Mouse (Mus musculus): Measurements from ENCODE around the gene Nrsn2. TPM values are rescaled to one million over a fixed set of nuclear protein-coding genes. Genes with fewer than 3 reads are reported as not detected.

Nrsn2 gene
- polyA plus RNA-seq, 1 experiment, result not detected

DNA sequence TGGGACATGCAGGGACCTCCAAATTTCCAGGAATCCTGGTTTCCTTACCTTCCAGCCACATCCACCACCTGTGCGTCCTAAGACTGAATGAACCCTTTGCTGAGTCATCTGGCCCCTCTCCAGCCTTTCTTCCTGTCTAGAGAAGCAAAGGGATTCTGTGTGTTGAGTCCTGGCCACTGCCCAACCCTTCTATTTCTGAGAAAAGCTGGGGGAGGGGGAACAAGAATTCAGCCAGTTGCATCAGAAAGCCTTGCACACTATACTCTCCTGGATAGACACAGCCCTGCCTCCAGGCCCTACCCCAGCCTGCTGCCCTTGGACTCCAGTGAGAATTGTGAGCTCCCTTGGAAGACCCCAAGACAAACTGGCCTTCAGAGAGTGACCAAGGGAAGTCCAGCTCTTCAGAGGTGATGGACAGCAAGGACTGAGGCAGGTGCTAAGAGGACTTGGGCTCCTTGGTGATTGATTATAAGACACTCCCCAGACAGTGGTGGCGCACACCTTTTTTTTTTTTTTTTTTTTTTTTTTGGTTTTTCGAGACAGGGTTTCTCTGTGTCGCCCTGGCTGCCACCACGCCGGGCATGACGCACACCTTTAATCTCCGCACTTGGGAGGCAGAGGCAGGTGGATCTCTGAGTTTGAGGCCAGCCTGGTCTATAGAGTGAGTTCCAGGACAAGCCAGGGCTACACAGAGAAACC lies 26.4 kb downstream of the Nrsn2 start:
- 87% methylated on average over 8 of the region's 8 CpGs for WGBS
- TF ChIP-seq POLR2A (IDR thresholded peaks at IDR 0.05; ENCODE audit: insufficient read depth, low read depth, low read length), result no peak
- TF ChIP-seq CTCF (IDR thresholded peaks at IDR 0.05; ENCODE audit: insufficient read depth, low read depth, low read length), result no peak
- H3K27ac ChIP-seq (ENCODE audit: insufficient read depth, low read depth, low read length), result no peak overlapping the region
- no peak overlapping the region for H3K4me3 ChIP-seq (ENCODE audit: insufficient read depth, low read depth, low read length)
- no peaks in the 10 kb centered on the region for H3K4me1 ChIP-seq (ENCODE audit: control insufficient read depth, insufficient read depth, low read length)

DNA sequence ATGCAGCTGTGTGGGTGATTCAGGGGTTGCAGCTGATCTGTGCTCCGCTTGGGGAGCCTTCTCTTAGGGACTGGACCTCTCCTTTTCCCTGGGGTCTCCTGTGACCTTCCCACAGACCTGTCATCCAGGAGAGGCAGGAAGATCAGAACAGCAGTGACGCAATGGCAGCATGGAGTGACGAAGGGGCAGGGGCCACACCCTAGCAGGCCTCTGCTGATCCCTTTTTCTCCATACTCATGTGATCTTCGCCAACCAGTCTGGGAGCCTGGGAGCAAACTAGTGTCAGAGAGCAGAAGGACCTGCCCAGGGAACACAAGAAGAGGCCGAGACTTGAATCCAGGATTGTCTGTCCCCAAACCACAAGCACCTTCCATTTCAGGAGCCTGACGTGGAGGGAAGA lies 27.2 kb downstream of the Nrsn2 start:
- TF ChIP-seq CTCF (IDR thresholded peaks at IDR 0.05; ENCODE audit: insufficient read depth, low read depth, low read length) (no peak), POLR2A (IDR thresholded peaks at IDR 0.05; ENCODE audit: insufficient read depth, low read depth, low read length) (no peak)
- Histone ChIP-seq H3K4me3 (ENCODE audit: insufficient read depth, low read depth, low read length) (no peak overlapping the region), H3K4me1 (ENCODE audit: control insufficient read depth, insufficient read depth, low read length) (peaks cover 4% of the 10 kb centered on the region), H3K27ac (ENCODE audit: insufficient read depth, low read depth, low read length) (no peak overlapping the region)
- 94% methylated on average over 6 of the region's 6 CpGs for WGBS

- H3K4me3 ChIP-seq (ENCODE audit: insufficient read depth, low read depth, low read length), result no peak overlapping the region
- TF ChIP-seq POLR2A (IDR thresholded peaks at IDR 0.05; ENCODE audit: insufficient read depth, low read depth, low read length) (no peak), CTCF (IDR thresholded peaks at IDR 0.05; ENCODE audit: insufficient read depth, low read depth, low read length) (no peak)
- H3K27ac ChIP-seq (ENCODE audit: insufficient read depth, low read depth, low read length), result no peak overlapping the region
- peaks cover 12% of the 10 kb centered on the region for H3K4me1 ChIP-seq (ENCODE audit: control insufficient read depth, insufficient read depth, low read length)
- 77% methylated on average over 2 of the region's 2 CpGs for WGBS
Measured at GRCm38 (mm10) chr2:152347722-152348121, 28.7 kb downstream of the Nrsn2 start.

GRCm38 (mm10) chr2:152346776-152347465 lies 29.5 kb downstream of the Nrsn2 start:
- Histone ChIP-seq H3K4me3 (ENCODE audit: insufficient read depth, low read depth, low read length) (no peak overlapping the region), H3K4me1 (ENCODE audit: control insufficient read depth, insufficient read depth, low read length) (peaks cover 12% of the 10 kb centered on the region), H3K27ac (ENCODE audit: insufficient read depth, low read depth, low read length) (no peak overlapping the region)
- no peak for TF ChIP-seq CTCF (IDR thresholded peaks at IDR 0.05; ENCODE audit: insufficient read depth, low read depth, low read length)
- TF ChIP-seq POLR2A (IDR thresholded peaks at IDR 0.05; ENCODE audit: insufficient read depth, low read depth, low read length), result no peak
- WGBS, result 59% methylated on average over 9 of the region's 9 CpGs

- TF ChIP-seq CTCF (IDR thresholded peaks at IDR 0.05; ENCODE audit: insufficient read depth, low read depth, low read length), result no peak
- TF ChIP-seq POLR2A (IDR thresholded peaks at IDR 0.05; ENCODE audit: insufficient read depth, low read depth, low read length), result no peak
- Histone ChIP-seq H3K4me3 (ENCODE audit: insufficient read depth, low read depth, low read length) (no peak overlapping the region), H3K4me1 (ENCODE audit: control insufficient read depth, insufficient read depth, low read length) (peaks cover 12% of the 10 kb centered on the region), H3K27ac (ENCODE audit: insufficient read depth, low read depth, low read length) (no peak overlapping the region)
- WGBS, result 86% methylated on average over 6 of the region's 6 CpGs
Measured at GRCm38 (mm10) chr2:152345393-152345792, 31.0 kb downstream of the Nrsn2 start.

DNA sequence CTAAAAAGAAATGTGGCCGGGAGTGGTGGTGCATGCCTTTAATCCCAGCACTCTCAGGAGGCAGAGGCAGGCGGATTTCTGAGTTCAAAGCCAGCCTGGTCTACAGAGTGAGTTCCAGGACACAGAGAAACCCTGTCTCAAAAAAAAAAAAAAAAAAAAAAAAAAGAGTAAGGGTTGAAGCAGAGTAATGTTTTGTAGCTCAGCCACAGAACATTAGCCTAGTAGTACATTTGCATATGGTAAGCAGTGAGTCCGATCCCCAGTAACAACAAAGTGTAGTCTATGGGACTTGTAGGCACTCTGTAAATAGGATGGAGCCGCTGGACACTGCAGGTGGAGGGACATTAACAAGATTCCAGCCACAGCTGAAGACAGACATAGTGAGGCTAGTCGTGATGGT lies 31.5 kb downstream of the Nrsn2 start:
- 81% methylated on average over 5 of the region's 5 CpGs for WGBS
- no peak overlapping the region for H3K4me3 ChIP-seq (ENCODE audit: insufficient read depth, low read depth, low read length)
- TF ChIP-seq POLR2A (IDR thresholded peaks at IDR 0.05; ENCODE audit: insufficient read depth, low read depth, low read length) (no peak), CTCF (IDR thresholded peaks at IDR 0.05; ENCODE audit: insufficient read depth, low read depth, low read length) (no peak)
- peaks cover 12% of the 10 kb centered on the region for H3K4me1 ChIP-seq (ENCODE audit: control insufficient read depth, insufficient read depth, low read length)
- no peak overlapping the region for H3K27ac ChIP-seq (ENCODE audit: insufficient read depth, low read depth, low read length)

- 14% methylated on average over 10 of the region's 10 CpGs for WGBS
- Histone ChIP-seq H3K27ac (ENCODE audit: insufficient read depth, low read depth, low read length) (no peak overlapping the region), H3K4me3 (ENCODE audit: insufficient read depth, low read depth, low read length) (peak overlapping the region; percentile 54), H3K4me1 (ENCODE audit: control insufficient read depth, insufficient read depth, low read length) (peaks cover 12% of the 10 kb centered on the region)
- no peak for TF ChIP-seq CTCF (IDR thresholded peaks at IDR 0.05; ENCODE audit: insufficient read depth, low read depth, low read length)
- TF ChIP-seq POLR2A (IDR thresholded peaks at IDR 0.05; ENCODE audit: insufficient read depth, low read depth, low read length), result no peak
Measured at GRCm38 (mm10) chr2:152344361-152344760, 32.1 kb downstream of the Nrsn2 start.

DNA sequence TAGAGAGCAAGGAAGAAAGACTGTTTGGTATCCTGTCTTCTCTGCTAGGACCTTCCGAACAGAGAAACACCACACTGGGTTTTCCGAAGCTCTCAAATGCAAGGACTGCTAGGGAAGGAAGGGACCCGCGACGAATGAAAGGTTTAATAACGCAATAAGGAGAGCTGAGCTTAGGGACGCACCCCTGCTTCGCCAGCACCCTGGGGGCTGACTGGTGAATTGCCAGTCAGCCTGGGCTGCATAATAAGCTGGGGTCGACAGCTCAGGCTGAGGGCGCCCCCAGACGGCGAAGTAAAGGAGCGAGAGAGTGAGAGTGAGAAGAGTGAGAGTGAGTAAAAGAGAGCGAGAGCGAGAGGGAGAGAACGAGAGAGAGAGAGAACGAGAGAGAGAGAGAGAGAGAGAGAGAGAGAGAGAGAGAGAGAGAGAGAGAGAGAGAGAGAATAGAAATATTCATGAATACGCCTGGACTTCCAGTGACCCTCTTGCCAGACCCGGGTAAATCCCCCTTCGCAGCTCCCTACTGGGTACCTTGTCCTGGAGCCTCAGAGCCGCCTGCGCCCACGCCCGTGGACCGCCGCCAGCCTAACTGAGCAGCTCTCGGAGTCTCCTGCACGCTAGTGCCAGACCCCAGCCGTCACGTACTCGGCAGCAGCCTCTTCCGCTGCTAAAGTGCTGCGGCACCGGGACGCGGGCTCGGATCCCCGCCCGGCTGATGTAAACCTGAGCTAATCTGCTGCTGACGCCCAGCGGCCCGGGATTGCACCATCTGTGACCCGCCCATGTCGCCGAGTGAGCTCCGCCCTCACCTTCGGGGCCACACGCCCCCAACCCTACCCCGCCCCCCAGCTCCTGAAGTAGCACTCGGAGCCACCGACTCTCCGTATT lies 32.9 kb downstream of the Nrsn2 start, which contains the start of gene Trib3:
Gene Trib3 (minus strand): TSS at position 704 of the 885 bp plus-strand sequence.
- Histone ChIP-seq H3K4me3 (ENCODE audit: insufficient read depth, low read depth, low read length) (peak within 1 kb of the TSS; percentile 54), H3K4me1 (ENCODE audit: control insufficient read depth, insufficient read depth, low read length) (peaks cover 12% of the 10 kb centered on the region), H3K27ac (ENCODE audit: insufficient read depth, low read depth, low read length) (no peak within 1 kb of the TSS)
- TF ChIP-seq CTCF (IDR thresholded peaks at IDR 0.05; ENCODE audit: insufficient read depth, low read depth, low read length), result peak; percentile 71
- TF ChIP-seq POLR2A (IDR thresholded peaks at IDR 0.05; ENCODE audit: insufficient read depth, low read depth, low read length), result no peak
- under 1% methylated on average over 52 of the region's 52 CpGs for WGBS

All from olfactory bulb, adult 2 months (tissue).